Mouse (Mus musculus) G1E (cell line): ENCODE measurements around the gene Ubxn6. TPM values are rescaled to one million over a fixed set of nuclear protein-coding genes. Genes with fewer than 3 reads are reported as not detected.
"Not testable (repeated sequence)": the region's sequence is repeated elsewhere in the genome, so short reads cannot be mapped to it uniquely, and the experiment has no call there.

Experiments
- ATAC-seq: 2 replicates; pipeline ENCODE4 v1.8.0; 2016; ENCODE audit warnings: mild to moderate bottlenecking; ENCODE audit not compliant: insufficient number of reproducible peaks, poor library complexity, low FRiP score, severe bottlenecking; ENCODE audit errors: extremely low read depth
- DNase-seq: peaks from one replicate; pipeline ENCODE4 v3.0.0; 2012; ENCODE audit warnings: low spot score
- H3K27me3 ChIP-seq: 2 replicates; pipeline ENCODE4 v1.6.1; 2012; ENCODE audit warnings: mild to moderate bottlenecking, low read length, inconsistent platforms; ENCODE audit not compliant: insufficient read depth
- H3K36me3 ChIP-seq: replicated peaks from 2 replicates; pipeline ENCODE3; 2012; ENCODE audit warnings: mild to moderate bottlenecking, inconsistent platforms
- H3K4me1 ChIP-seq: 2 replicates; pipeline ENCODE4 v1.6.1; 2012; ENCODE audit warnings: low read depth, low read length, inconsistent platforms, mixed read lengths; ENCODE audit not compliant: insufficient read depth
- H3K4me3 ChIP-seq: 2 replicates; pipeline ENCODE4 v1.5.1; 2012; ENCODE audit warnings: low read depth, mild to moderate bottlenecking, inconsistent platforms, low read length, moderate library complexity, mixed read lengths
- H3K9me3 ChIP-seq: replicated peaks from 2 replicates; pipeline ENCODE4 v1.6.1; 2012; ENCODE audit warnings: inconsistent platforms
- CTCF ChIP-seq: IDR thresholded peaks from 2 replicates; pipeline ENCODE4 v1.5.1; 2012; ENCODE audit warnings: low read depth, low read length, inconsistent platforms, mixed read lengths
- GATA1 ChIP-seq: IDR thresholded peaks from 2 replicates; pipeline ENCODE4 v1.6.1; 2012; ENCODE audit warnings: borderline replicate concordance, low read length, inconsistent platforms, mixed read lengths
- GATA2 ChIP-seq: IDR thresholded peaks from 2 replicates; pipeline ENCODE4 v1.6.1; 2012; ENCODE audit warnings: low read depth, low read length, inconsistent platforms, borderline replicate concordance
- POLR2AphosphoS5 ChIP-seq: IDR thresholded peaks from 2 replicates; pipeline ENCODE4 v1.6.1; 2012; ENCODE audit warnings: low read depth, low read length, inconsistent platforms; ENCODE audit not compliant: insufficient replicate concordance
- TAL1 ChIP-seq: conservative IDR thresholded peaks from 2 replicates; pipeline ENCODE4 v1.6.1; 2012; ENCODE audit warnings: low read depth, low read length, inconsistent platforms, mixed read lengths
- polyA plus RNA-seq: library from polyadenylated mRNA; stranded (reverse); fragments of >175 nt; gene quantifications from 2 replicates; pipeline ENCODE4 v1.2.3, GENCODE M21; 2012
- total RNA-seq, 2 experiments: library from RNA; stranded (forward) in 1 of 2; stranded (reverse) in 1 of 2; fragments of 200-1000 nt in 1 of 2; fragments of >200 nt in 1 of 2; fragmentation: Nextera tagmentation in 1 of 2; gene quantifications; 2 replicates each; pipeline ENCODE4 v1.2.3; 2014 to 2017

Gene Ubxn6
- total and polyA plus RNA-seq, 3 experiments: 9.0 to 21.4 (median 19.1) TPM

- no peak for DNase-seq
- H3K4me1 ChIP-seq: peaks cover 62% of the 10 kb centered on the region
- H3K9me3 ChIP-seq: no peaks in the 10 kb centered on the region
- no peaks in the 10 kb centered on the region for H3K27me3 ChIP-seq
- no peak for ATAC-seq
- TF ChIP-seq TAL1 (no peak), CTCF (no peak), POLR2AphosphoS5 (no peak), GATA2 (no peak), GATA1 (no peak)
- peaks cover 32% of the 10 kb centered on the region for H3K36me3 ChIP-seq
- H3K4me3 ChIP-seq: no peak overlapping the region
Observed at GRCm38 (mm10) chr17:56077523-56077922, 2.7 kb upstream of the Ubxn6 start.

- H3K4me1 ChIP-seq: peaks cover 42% of the 10 kb centered on the region
- TF ChIP-seq POLR2AphosphoS5: no peak
- no peak for TF ChIP-seq CTCF
- TF ChIP-seq GATA2: no peak
- TF ChIP-seq GATA1: no peak
- no peak for TF ChIP-seq TAL1
- H3K27me3 ChIP-seq: no peaks in the 10 kb centered on the region
- H3K4me3 ChIP-seq: peak overlapping the region; percentile 75
- peak; percentile 12; the same call in 1 of the 2 replicates for ATAC-seq
- peaks cover 46% of the 10 kb centered on the region for H3K36me3 ChIP-seq
- no peaks in the 10 kb centered on the region for H3K9me3 ChIP-seq
- DNase-seq: peak; percentile 82
Observed at GRCm38 (mm10) chr17:56074097-56074826, 566 bp downstream of the Ubxn6 start.

GRCm38 (mm10) chr17:56072243-56072642 is 2.6 kb downstream of the Ubxn6 start:
- no peak for TF ChIP-seq GATA1
- TF ChIP-seq POLR2AphosphoS5: peak; percentile 61; the same call in 1 of the 2 replicates
- ATAC-seq (no peak), DNase-seq (no peak)
- Histone ChIP-seq H3K27me3 (no peaks in the 10 kb centered on the region), H3K9me3 (no peaks in the 10 kb centered on the region), H3K36me3 (peaks cover 66% of the 10 kb centered on the region), H3K4me3 (no peak overlapping the region), H3K4me1 (peaks cover 33% of the 10 kb centered on the region)

GRCm38 (mm10) chr17:56071126-56071525 is 3.7 kb downstream of the Ubxn6 start:
- ATAC-seq: no peak
- DNase-seq: no peak
- peaks cover 77% of the 10 kb centered on the region for H3K36me3 ChIP-seq
- H3K9me3 ChIP-seq: no peaks in the 10 kb centered on the region
- no peaks in the 10 kb centered on the region for H3K27me3 ChIP-seq
- TF ChIP-seq GATA1: no peak
- no peak for TF ChIP-seq POLR2AphosphoS5
- TF ChIP-seq TAL1: no peak
- no peak for TF ChIP-seq CTCF
- no peak for TF ChIP-seq GATA2
- no peak overlapping the region for H3K4me3 ChIP-seq
- peaks cover 33% of the 10 kb centered on the region for H3K4me1 ChIP-seq

- no peak overlapping the region; the same call in 1 of the 2 replicates for H3K4me3 ChIP-seq
- DNase-seq: no peak
- ATAC-seq: no peak
- no peaks in the 10 kb centered on the region for H3K9me3 ChIP-seq
- H3K36me3 ChIP-seq: peaks cover 98% of the 10 kb centered on the region
- H3K4me1 ChIP-seq: peaks cover 28% of the 10 kb centered on the region
- H3K27me3 ChIP-seq: no peaks in the 10 kb centered on the region
- TF ChIP-seq GATA1 (no peak), POLR2AphosphoS5 (0 out of 2 replicates have a peak, but pooled peaks have one; percentile 4), CTCF (no peak), TAL1 (no peak), GATA2 (no peak)
Observed at GRCm38 (mm10) chr17:56069066-56069465, 5.8 kb downstream of the Ubxn6 start.

DNA sequence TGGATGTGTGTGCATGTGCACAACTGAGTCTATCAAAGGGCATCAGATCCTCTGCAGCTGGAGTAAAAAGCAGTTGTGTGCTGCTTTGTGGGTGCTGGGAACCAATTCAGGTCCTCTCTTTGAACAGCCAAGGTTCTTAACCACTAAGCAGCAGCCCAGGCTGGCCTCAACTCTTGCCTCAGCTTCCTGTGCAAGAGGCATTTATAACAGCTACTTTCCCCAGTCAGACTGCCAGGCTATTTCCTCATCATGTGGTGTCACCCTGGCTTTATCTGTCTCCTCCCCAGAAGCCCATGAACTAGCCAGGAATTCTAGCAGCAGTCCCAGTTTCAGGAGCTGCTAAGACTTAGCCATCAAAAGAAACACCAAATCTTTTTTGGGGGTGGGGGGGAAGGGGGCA is 8.4 kb downstream of the Ubxn6 start:
- Histone ChIP-seq H3K27me3 (no peaks in the 10 kb centered on the region), H3K9me3 (no peaks in the 10 kb centered on the region), H3K4me1 (peaks cover 14% of the 10 kb centered on the region), H3K4me3 (no peak overlapping the region), H3K36me3 (peaks cover 100% of the 10 kb centered on the region)
- DNase-seq (no peak), ATAC-seq (no peak)
- TF ChIP-seq GATA2 (no peak), CTCF (no peak), TAL1 (no peak), GATA1 (no peak), POLR2AphosphoS5 (no peak)

DNA sequence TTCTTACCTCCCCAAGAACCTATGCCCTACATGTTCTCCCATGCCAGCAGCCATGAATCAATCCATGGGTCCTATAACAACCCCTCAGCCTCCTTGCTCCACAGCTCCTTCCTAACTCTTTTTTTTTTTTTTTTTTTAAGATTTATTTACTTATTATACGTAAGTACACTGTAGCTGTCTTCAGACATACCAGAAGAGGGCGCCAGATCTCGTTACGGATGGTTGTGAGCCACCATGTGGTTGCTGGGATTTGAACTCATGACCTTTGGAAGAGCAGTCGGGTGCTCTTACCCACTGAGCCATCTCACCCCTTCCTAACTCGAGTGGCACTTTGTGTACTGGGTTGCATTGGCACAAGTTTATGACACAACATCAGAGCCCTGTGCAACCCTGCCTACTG is 9.1 kb downstream of the Ubxn6 start:
- Histone ChIP-seq H3K4me1 (peaks cover 14% of the 10 kb centered on the region), H3K36me3 (peaks cover 100% of the 10 kb centered on the region)
- H3K4me3 ChIP-seq, ATAC-seq, H3K27me3 ChIP-seq, H3K9me3 ChIP-seq, DNase-seq: not testable (repeated sequence)
